Mouse (Mus musculus) lung, postnatal 0 days (tissue): ENCODE results near the gene Rgs14.

ENCODE experiments used
- CTCF ChIP-seq: IDR thresholded peaks from 2 replicates; pipeline ENCODE4 v1.5.1; 2016; ENCODE audit warnings: antibody characterized with exemption, mild to moderate bottlenecking
- EP300 ChIP-seq: IDR thresholded peaks from 2 replicates; pipeline ENCODE4 v1.6.1; 2016; ENCODE audit warnings: antibody characterized with exemption, mild to moderate bottlenecking, control low read depth

DNA sequence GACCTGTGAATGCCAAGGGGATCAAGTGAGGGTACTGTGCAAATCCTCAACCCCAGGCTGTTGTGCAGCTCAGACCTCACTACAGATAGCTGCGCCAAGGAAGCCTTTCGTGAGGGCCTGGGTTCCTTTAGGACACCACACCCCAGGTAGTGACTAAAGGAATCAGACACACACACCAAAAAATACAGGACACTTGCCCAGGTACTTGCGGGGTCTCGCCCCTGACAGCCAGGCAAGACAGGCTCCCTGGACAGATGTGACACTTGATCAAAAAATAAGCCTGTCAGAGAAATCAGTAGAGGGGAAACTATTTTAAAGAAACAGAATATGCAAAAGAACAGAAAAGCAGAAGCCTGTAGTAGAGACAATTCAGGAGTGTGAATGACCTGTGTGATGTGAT is 40.9 kb upstream of the Rgs14 start:
- TF ChIP-seq CTCF = no peak
- TF ChIP-seq EP300 = no peak
